Mouse (Mus musculus) CH12.LX (cell line): ENCODE results near the gene Gpr83. TPM values are rescaled to one million over a fixed set of nuclear protein-coding genes. Genes with fewer than 3 reads are reported as not detected.

ENCODE experiments used
- DNase-seq: peaks from one replicate; pipeline ENCODE4 v3.0.0-alpha.2; 2013; ENCODE audit errors: extremely low read depth
- H3K27ac ChIP-seq: 2 replicates; pipeline ENCODE4 v1.5.1; 2012; ENCODE audit warnings: low read depth, mild to moderate bottlenecking, control low read depth, moderate library complexity; ENCODE audit not compliant: insufficient read depth
- H3K27me3 ChIP-seq: replicated peaks from 2 replicates; pipeline ENCODE3; 2012; ENCODE audit warnings: inconsistent platforms
- H3K36me3 ChIP-seq, 2 experiments: replicated peaks in 1 of 2; 2 replicates each; pipeline versions ENCODE3 to v1.6.1; 2012; ENCODE audit warnings: inconsistent platforms in 1 of 2, low read length in 1 of 2, mild to moderate bottlenecking in 1 of 2, mixed read lengths in 1 of 2, moderate library complexity in 1 of 2; ENCODE audit not compliant: control insufficient read depth in 1 of 2, insufficient read depth in 1 of 2
- H3K4me1 ChIP-seq, 2 experiments: 2 replicates each; pipeline ENCODE4 v1.6.1; 2012; ENCODE audit warnings: inconsistent platforms in 1 of 2, moderate library complexity in 1 of 2; ENCODE audit not compliant: insufficient read depth in 2 of 2, control insufficient read depth in 1 of 2
- H3K4me2 ChIP-seq: 2 replicates; pipeline ENCODE4 v1.6.1; 2012; ENCODE audit warnings: low read depth, mild to moderate bottlenecking, control low read depth; ENCODE audit not compliant: poor library complexity, insufficient read depth, severe bottlenecking
- H3K4me3 ChIP-seq, 3 experiments: fragments of 150-350 bp in 1 of 3; sonication (generic) in 1 of 3; replicated peaks in 1 of 3; 2 replicates each; pipeline versions ENCODE3 to v1.5.1; 2011 to 2012; ENCODE audit warnings: low read depth in 2 of 3, low read length in 2 of 3, mild to moderate bottlenecking in 2 of 3, moderate library complexity in 2 of 3, control low read depth in 1 of 3, improper control_type of control experiment in 1 of 3, inconsistent platforms in 1 of 3, mixed read lengths in 1 of 3; ENCODE audit not compliant: poor library complexity in 1 of 3
- H3K79me2 ChIP-seq: replicated peaks from 2 replicates; pipeline ENCODE4 v1.6.1; 2012; ENCODE audit warnings: mild to moderate bottlenecking, moderate library complexity; ENCODE audit not compliant: control insufficient read depth, poor library complexity, insufficient read depth, severe bottlenecking; ENCODE audit errors: extremely low read depth
- H3K9ac ChIP-seq: 2 replicates; pipeline ENCODE4 v1.6.1; 2012; ENCODE audit warnings: low read depth, mild to moderate bottlenecking, control low read depth, moderate library complexity; ENCODE audit not compliant: insufficient read depth
- H3K9me3 ChIP-seq: replicated peaks from 2 replicates; pipeline ENCODE3; 2012; ENCODE audit warnings: low read length, inconsistent platforms, mixed read lengths
- BHLHE40 ChIP-seq: IDR thresholded peaks from 2 replicates; pipeline ENCODE4 v1.6.1; 2011; ENCODE audit warnings: mild to moderate bottlenecking, low read depth, low read length, improper control_type of control experiment
- CTCF ChIP-seq, 2 experiments: IDR thresholded peaks in 1 of 2; conservative IDR thresholded peaks in 1 of 2; 2 replicates each; pipeline ENCODE4 v1.5.1; 2011 to 2012; ENCODE audit warnings: low read depth in 2 of 2, low read length in 2 of 2, improper control_type of control experiment in 1 of 2, inconsistent platforms in 1 of 2, mild to moderate bottlenecking in 1 of 2, moderate library complexity in 1 of 2
- EP300 ChIP-seq: IDR thresholded peaks from 2 replicates; pipeline ENCODE4 v1.6.1; 2011; ENCODE audit warnings: low read length, improper control_type of control experiment
- GABPA ChIP-seq: IDR thresholded peaks from 2 replicates; pipeline ENCODE4 v1.6.1; 2012; ENCODE audit warnings: low read depth, low read length, improper control_type of control experiment, inconsistent platforms; ENCODE audit not compliant: insufficient replicate concordance
- IRF4 ChIP-seq: IDR thresholded peaks from 2 replicates; pipeline ENCODE4 v1.6.1; 2014; ENCODE audit warnings: low read depth, mild to moderate bottlenecking, inconsistent platforms, low read length, improper control_type of control experiment
- MAX ChIP-seq: IDR thresholded peaks from 2 replicates; pipeline ENCODE4 v1.6.1; 2011; ENCODE audit warnings: low read length, improper control_type of control experiment
- NELFE ChIP-seq: IDR thresholded peaks from 2 replicates; pipeline ENCODE4 v1.6.1; 2011; ENCODE audit warnings: low read depth, low read length, improper control_type of control experiment
- PAX5 ChIP-seq: IDR thresholded peaks from 2 replicates; pipeline ENCODE4 v1.6.1; 2012; ENCODE audit warnings: low read length, inconsistent platforms, mixed read lengths
- POLR2A ChIP-seq: IDR thresholded peaks from 2 replicates; pipeline ENCODE4 v1.6.1; 2011; ENCODE audit warnings: low read depth, mild to moderate bottlenecking, improper control_type of control experiment, low read length
- POLR2AphosphoS2 ChIP-seq: IDR thresholded peaks from 2 replicates; pipeline ENCODE4 v1.6.1; 2011; ENCODE audit warnings: low read depth, low read length, improper control_type of control experiment
- RAD21 ChIP-seq: IDR thresholded peaks from 2 replicates; pipeline ENCODE4 v1.6.1; 2011; ENCODE audit warnings: low read depth, mild to moderate bottlenecking, low read length, improper control_type of control experiment, moderate library complexity
- RCOR1 ChIP-seq: conservative IDR thresholded peaks from 2 replicates; pipeline ENCODE4 v1.6.1; 2012; ENCODE audit warnings: low read depth, mild to moderate bottlenecking, inconsistent platforms, low read length, improper control_type of control experiment
- SIN3A ChIP-seq: IDR thresholded peaks from 2 replicates; pipeline ENCODE4 v1.6.1; 2012; ENCODE audit warnings: low read length, improper control_type of control experiment, inconsistent platforms
- TBP ChIP-seq: conservative IDR thresholded peaks from 2 replicates; pipeline ENCODE4 v1.6.1; 2011; ENCODE audit warnings: low read depth, low read length, improper control_type of control experiment
- USF2 ChIP-seq: conservative IDR thresholded peaks from 2 replicates; pipeline ENCODE4 v1.6.1; 2011; ENCODE audit warnings: low read depth, low read length, improper control_type of control experiment
- ZC3H11A ChIP-seq: IDR thresholded peaks from 2 replicates; pipeline ENCODE4 v1.6.1; 2012; ENCODE audit warnings: low read depth, mild to moderate bottlenecking, inconsistent platforms, low read length, improper control_type of control experiment
- ZKSCAN1 ChIP-seq: IDR thresholded peaks from 2 replicates; pipeline ENCODE4 v1.6.1; 2012; ENCODE audit warnings: low read depth, inconsistent platforms, low read length, improper control_type of control experiment, borderline replicate concordance
- ZMIZ1 ChIP-seq: IDR thresholded peaks from 2 replicates; pipeline ENCODE4 v1.6.1; 2012; ENCODE audit warnings: low read depth, mild to moderate bottlenecking, inconsistent platforms, low read length, improper control_type of control experiment
- ZNF384 ChIP-seq: IDR thresholded peaks from 2 replicates; pipeline ENCODE4 v1.6.1; 2012; ENCODE audit warnings: low read depth, low read length, improper control_type of control experiment, inconsistent platforms
- dilution Hi-C: fragments of 300-500 bp; cut with MboI; formaldehyde crosslinking; loops from 2 replicates; pipeline ENCODE4 v1.14.3; 2020; ENCODE audit warnings: low sequenced_read_pairs; ENCODE audit not compliant: extremely low pct_unique_long_range_greater_than_20kb, extremely low pct_ligation_motif_present
- in situ Hi-C: fragments of 300-500 bp; cut with MboI; formaldehyde crosslinking; loops from 3 replicates; pipeline ENCODE4 v1.14.3; 2019; ENCODE audit warnings: low sequenced_read_pairs, low pct_ligation_motif_present, low pct_unique_long_range_greater_than_20kb, mixed read lengths
- polyA plus RNA-seq: library from polyadenylated mRNA; unstranded; fragments of >175 nt; gene quantifications from 2 replicates; pipeline ENCODE4 v1.2.1, GENCODE M21; 2012; ENCODE audit warnings: low read depth; ENCODE audit not compliant: insufficient read length
- total RNA-seq, 2 experiments: library from RNA; depleted of rRNA; stranded (reverse); fragments of 300-350 nt in 1 of 2; fragments of >200 nt in 1 of 2; gene quantifications; 2 replicates each; pipeline ENCODE4 v1.2.3; 2012 to 2014

The Gpr83 gene
- total RNA-seq (2012; rRNA removed) (not detected in 2 replicates), total RNA-seq (2014; rRNA removed) (not detected in 2 replicates), polyA plus RNA-seq (not detected in 2 replicates)

DNA sequence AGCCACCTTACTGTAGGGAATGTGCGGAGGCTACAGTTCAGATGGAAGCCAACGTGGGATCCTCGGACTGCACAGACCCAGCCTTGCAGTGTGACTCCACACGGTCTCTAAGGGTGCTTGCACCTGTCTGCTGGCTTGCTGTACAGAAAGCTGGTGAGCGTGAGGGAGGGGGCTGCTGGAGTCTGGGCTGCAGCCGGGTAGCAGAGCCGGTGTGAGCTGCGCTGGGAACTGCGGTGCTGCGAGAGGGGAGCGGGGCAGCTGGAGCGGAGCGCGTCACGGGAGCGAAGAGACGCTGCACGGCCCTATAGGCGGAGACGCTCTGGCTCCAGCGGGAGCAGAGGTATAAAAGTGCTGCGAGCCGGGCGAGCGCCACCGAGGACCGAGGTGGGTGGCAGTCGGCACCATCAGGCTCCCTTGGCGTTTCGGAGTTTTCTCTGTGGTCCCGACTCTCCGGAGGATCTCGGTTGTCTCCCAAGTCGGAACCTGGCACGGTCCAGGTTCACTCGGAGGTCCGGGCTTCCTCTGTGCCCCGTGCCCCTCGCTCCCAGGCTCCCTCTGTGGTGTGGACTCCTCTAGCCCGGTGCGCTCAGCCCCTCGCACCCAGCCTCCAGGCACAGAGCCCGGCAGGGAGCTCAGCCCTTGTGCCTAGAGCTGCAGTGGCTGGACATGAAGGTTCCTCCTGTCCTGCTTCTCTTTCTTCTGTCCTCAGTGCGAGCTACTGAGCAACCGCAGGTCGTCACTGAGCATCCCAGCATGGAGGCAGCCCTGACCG is at the start of gene Gpr83:
TSS of gene Gpr83 (plus strand) at position 343 of the 772 bp plus-strand sequence.
- TF ChIP-seq POLR2A: no peak
- no peak for TF ChIP-seq GABPA
- TF ChIP-seq SIN3A: no peak
- no peak for TF ChIP-seq BHLHE40
- no peak for TF ChIP-seq ZKSCAN1
- TF ChIP-seq TBP: no peak
- no peak for TF ChIP-seq NELFE
- no peak for TF ChIP-seq IRF4
- TF ChIP-seq ZNF384: no peak
- TF ChIP-seq ZMIZ1: no peak
- TF ChIP-seq POLR2AphosphoS2: no peak
- TF ChIP-seq CTCF (conservative IDR thresholded peaks at IDR 0.05 in 1 of 2, IDR thresholded peaks at IDR 0.05 in 1 of 2; ENCODE audit: low read depth in 2 of 2, low read length in 2 of 2): no peak
- TF ChIP-seq PAX5: no peak
- no peak for TF ChIP-seq ZC3H11A
- Histone ChIP-seq H3K36me3 (no peaks in the 10 kb centered on the region), H3K4me2 (no peak within 1 kb of the TSS), H3K4me1 (no peaks in the 10 kb centered on the region), H3K9ac (no peak within 1 kb of the TSS), H3K79me2 (no peaks in the 10 kb centered on the region), H3K27me3 (peaks cover 2% of the 10 kb centered on the region), H3K27ac (no peak within 1 kb of the TSS), H3K9me3 (no peaks in the 10 kb centered on the region), H3K4me3 (no peak within 1 kb of the TSS)
- in situ Hi-C loops (loop anchor here (5.0 kb wide), 1 partner anchor 157 kb away; no protein-coding TSS in a partner anchor), dilution Hi-C loops (no loop called here)
- no peak for DNase-seq

- no peaks in the 10 kb centered on the region for H3K27me3 ChIP-seq
- in situ Hi-C loops: no loop called here
- no peak overlapping the region for H3K4me3 ChIP-seq
- H3K4me2 ChIP-seq: no peak overlapping the region
- peaks cover 61 to 93% of the 10 kb centered on the region in 2 experiments for H3K36me3 ChIP-seq
- H3K27ac ChIP-seq: no peak overlapping the region
- DNase-seq: no peak
- no peak overlapping the region for H3K9ac ChIP-seq
- dilution Hi-C loops: no loop called here
- no peaks in the 10 kb centered on the region for H3K79me2 ChIP-seq
- no peaks in the 10 kb centered on the region for H3K4me1 ChIP-seq
- TF ChIP-seq ZC3H11A (no peak), USF2 (no peak), EP300 (no peak), GABPA (no peak), MAX (no peak), ZMIZ1 (no peak), ZNF384 (no peak), ZKSCAN1 (no peak), BHLHE40 (no peak), RCOR1 (no peak), RAD21 (no peak)
- H3K9me3 ChIP-seq: no peaks in the 10 kb centered on the region
These were observed 38.6 kb upstream of the Gpr83 start for GRCm38 (mm10) chr9:14821396-14821795.
